Mouse (Mus musculus) kidney, adult 2 months (tissue): ENCODE results near the gene Actn2.

Experiments used
- CTCF ChIP-seq: fragments of 200-500 bp; conservative IDR thresholded peaks from 2 replicates; pipeline ENCODE4 v1.5.1; 2011; ENCODE audit warnings: low read depth, mild to moderate bottlenecking, control low read depth, low read length, moderate library complexity, mixed read lengths; ENCODE audit not compliant: insufficient read depth, insufficient read length
- POLR2A ChIP-seq: fragments of 200-500 bp; IDR thresholded peaks from one replicate; pipeline ENCODE4 v1.6.1; 2011; ENCODE audit warnings: low read depth, low read length, control low read depth

GRCm38 (mm10) chr13:12227606-12228005 lies 113.0 kb downstream of the Actn2 start:
- TF ChIP-seq POLR2A (no peak), CTCF (no peak)
